Mouse (Mus musculus) embryonic facial prominence, embryonic 13.5 days (tissue): Measurements from ENCODE around the gene Map3k7. TPM values are rescaled to one million over a fixed set of nuclear protein-coding genes. Genes with fewer than 3 reads are reported as not detected.

Experiments used
- ATAC-seq: fragments of 200-750 bp; cut with Nextera tagmentation; 2 replicates; pipeline ENCODE4 v1.8.0; 2017; ENCODE audit warnings: low read depth; ENCODE audit not compliant: insufficient number of reproducible peaks, insufficient read depth, low FRiP score, low TSS enrichment
- H3K27ac ChIP-seq: fragments of 300-500 bp; sonication (generic); 2 replicates; pipeline ENCODE4 v1.5.1; 2015; ENCODE audit warnings: moderate library complexity, mild to moderate bottlenecking, inconsistent platforms
- H3K27me3 ChIP-seq: fragments of 300-500 bp; sonication (generic); 2 replicates; pipeline ENCODE4 v1.6.1; 2015; ENCODE audit warnings: mild to moderate bottlenecking, inconsistent platforms
- H3K36me3 ChIP-seq: fragments of 300-500 bp; sonication (generic); 2 replicates; pipeline ENCODE4 v1.6.1; 2015; ENCODE audit warnings: mild to moderate bottlenecking, inconsistent platforms
- H3K4me1 ChIP-seq: fragments of 300-500 bp; sonication (generic); 2 replicates; pipeline ENCODE4 v1.6.1; 2015; ENCODE audit warnings: inconsistent platforms
- H3K4me2 ChIP-seq: fragments of 300-500 bp; sonication (generic); 2 replicates; pipeline ENCODE4 v1.6.1; 2015; ENCODE audit warnings: moderate library complexity, mild to moderate bottlenecking, inconsistent platforms
- H3K4me3 ChIP-seq: fragments of 300-500 bp; sonication (generic); 2 replicates; pipeline ENCODE4 v1.5.1; 2015; ENCODE audit warnings: mild to moderate bottlenecking, inconsistent platforms
- H3K9ac ChIP-seq: fragments of 300-500 bp; sonication (generic); 2 replicates; pipeline ENCODE4 v1.6.1; 2015; ENCODE audit warnings: mild to moderate bottlenecking, inconsistent platforms
- H3K9me3 ChIP-seq: fragments of 300-500 bp; sonication (generic); 2 replicates; pipeline ENCODE4 v1.6.1; 2016; ENCODE audit warnings: inconsistent platforms
- WGBS: fragments of 180-500 bp; shearing (Covaris S2); methylation state at CpG from one replicate; pipeline ENCODE4 v1.1.7; 2015; ENCODE audit warnings: mixed read lengths; 5-methylcytosine and 5-hydroxymethylcytosine counted together
- polyA plus RNA-seq: library from polyadenylated mRNA; unstranded; fragments of >200 nt; fragmentation: Nextera tagmentation; extraction: Ambion mirVana; gene quantifications from 2 replicates; pipeline ENCODE4 v1.2.1, GENCODE M21; 2015

Map3k7 gene
- polyA plus RNA-seq, 1 experiment from 2014 or later, result 36.2 TPM

DNA sequence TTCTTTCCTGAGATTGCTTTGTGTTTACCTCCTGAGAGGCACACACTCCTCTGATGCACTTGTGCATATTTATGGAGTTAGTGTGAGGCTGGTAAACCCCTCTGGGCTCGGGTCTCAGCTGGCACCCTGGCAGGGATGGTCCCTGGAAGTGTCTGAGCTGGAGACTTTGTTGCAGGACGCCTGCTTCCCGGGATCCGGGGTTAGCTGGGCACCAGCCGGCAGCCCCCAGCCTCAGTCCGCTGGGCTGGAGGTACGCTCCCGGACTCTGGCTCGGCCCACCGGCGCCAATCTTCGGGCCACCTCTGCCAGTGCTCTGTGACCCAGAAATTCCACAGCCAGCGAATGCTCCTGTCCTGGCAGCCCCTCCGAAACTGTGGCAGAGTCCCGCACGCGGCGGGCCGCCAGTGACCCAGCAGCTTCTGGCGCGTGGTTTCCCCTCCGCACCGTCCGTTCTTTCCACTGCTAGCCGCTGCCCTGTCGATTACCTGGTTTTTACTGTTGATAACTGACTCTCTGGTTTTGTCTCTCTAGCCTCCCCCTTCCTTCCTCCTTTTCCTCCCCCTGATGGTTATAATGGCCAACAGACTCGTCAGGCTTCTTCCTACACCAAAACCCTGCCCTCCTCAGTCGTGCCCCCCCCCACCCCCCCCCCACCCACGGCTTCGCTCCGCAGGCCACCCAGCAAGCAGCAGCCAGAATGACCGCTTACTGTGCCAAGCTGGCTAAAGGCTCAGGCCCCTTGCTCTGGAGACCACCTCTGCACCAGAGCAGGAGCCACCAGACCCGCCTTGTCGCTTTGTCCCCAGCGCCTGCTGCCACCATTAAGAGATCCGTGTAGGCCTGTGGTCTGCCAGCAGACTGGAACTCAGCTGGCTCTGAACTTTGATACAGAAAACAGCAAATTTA, 26.3 kb upstream of the Map3k7 start:
- peaks cover 12% of the 10 kb centered on the region for H3K4me1 ChIP-seq
- H3K27me3 ChIP-seq, result no peaks in the 10 kb centered on the region
- H3K9me3 ChIP-seq, result no peaks in the 10 kb centered on the region
- H3K27ac ChIP-seq, result peak overlapping the region; percentile 72
- peak overlapping the region; percentile 54 for H3K4me3 ChIP-seq
- peak; percentile 75 for ATAC-seq
- under 1% methylated on average over 36 of the region's 36 CpGs for WGBS
- peak overlapping the region; percentile 95 for H3K4me2 ChIP-seq
- H3K36me3 ChIP-seq, result no peaks in the 10 kb centered on the region
- peak overlapping the region; percentile 79 for H3K9ac ChIP-seq

GRCm38 (mm10) chr4:31938416-31939106, 25.3 kb upstream of the Map3k7 start:
- Histone ChIP-seq H3K27ac (no peak overlapping the region), H3K9me3 (no peaks in the 10 kb centered on the region), H3K36me3 (no peaks in the 10 kb centered on the region), H3K9ac (no peak overlapping the region), H3K4me1 (peaks cover 12% of the 10 kb centered on the region), H3K4me3 (no peak overlapping the region), H3K4me2 (peak overlapping the region; percentile 95; the same call in 1 of the 2 replicates), H3K27me3 (no peaks in the 10 kb centered on the region)
- WGBS, result 14% methylated on average over 9 of the region's 9 CpGs
- no peak for ATAC-seq

DNA sequence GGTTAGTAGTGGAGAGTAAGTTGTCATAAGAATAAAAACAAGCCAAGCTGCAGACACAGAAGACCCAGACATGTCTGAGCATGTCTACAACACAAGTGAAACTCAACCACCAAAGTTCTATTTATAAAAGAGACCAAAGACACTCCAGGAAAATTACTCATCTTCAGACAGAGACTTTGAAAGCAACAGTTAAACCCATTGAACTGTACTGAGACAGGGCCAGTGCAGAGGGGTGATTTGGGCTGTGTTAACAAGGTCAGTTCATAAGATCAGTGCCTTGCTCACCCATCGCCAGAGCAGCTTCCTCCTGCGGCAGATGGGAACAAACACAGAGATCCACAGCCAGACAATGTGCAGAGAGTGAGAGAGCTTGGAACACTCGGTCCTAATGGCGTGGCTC, 22.3 kb upstream of the Map3k7 start:
- 57% methylated on average over 4 of the region's 4 CpGs for WGBS
- Histone ChIP-seq H3K4me2 (no peak overlapping the region), H3K4me3 (no peak overlapping the region), H3K4me1 (peaks cover 12% of the 10 kb centered on the region), H3K27me3 (no peaks in the 10 kb centered on the region), H3K36me3 (no peaks in the 10 kb centered on the region), H3K27ac (no peak overlapping the region), H3K9ac (no peak overlapping the region), H3K9me3 (no peaks in the 10 kb centered on the region)
- ATAC-seq, result no peak

DNA sequence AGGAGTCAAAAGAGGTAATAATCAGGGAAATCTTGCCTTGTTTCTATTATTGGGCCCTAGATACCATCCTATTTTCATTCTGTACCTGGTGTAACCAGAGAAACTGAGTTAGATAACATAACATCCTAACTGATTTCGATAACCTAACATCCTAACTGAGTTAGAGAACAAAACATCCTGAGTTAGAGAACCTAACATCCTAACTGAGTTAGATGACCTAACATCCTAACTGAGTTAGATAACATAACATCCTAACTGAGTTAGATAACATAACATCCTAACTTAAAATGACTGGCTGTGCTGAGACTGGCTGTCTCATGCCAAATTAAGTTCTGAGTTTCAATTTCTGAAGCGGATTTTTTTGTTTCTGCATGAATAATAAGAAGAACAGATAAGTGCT, 20.9 kb upstream of the Map3k7 start:
- 74% methylated on average over 2 of the region's 2 CpGs for WGBS
- no peaks in the 10 kb centered on the region for H3K27me3 ChIP-seq

DNA sequence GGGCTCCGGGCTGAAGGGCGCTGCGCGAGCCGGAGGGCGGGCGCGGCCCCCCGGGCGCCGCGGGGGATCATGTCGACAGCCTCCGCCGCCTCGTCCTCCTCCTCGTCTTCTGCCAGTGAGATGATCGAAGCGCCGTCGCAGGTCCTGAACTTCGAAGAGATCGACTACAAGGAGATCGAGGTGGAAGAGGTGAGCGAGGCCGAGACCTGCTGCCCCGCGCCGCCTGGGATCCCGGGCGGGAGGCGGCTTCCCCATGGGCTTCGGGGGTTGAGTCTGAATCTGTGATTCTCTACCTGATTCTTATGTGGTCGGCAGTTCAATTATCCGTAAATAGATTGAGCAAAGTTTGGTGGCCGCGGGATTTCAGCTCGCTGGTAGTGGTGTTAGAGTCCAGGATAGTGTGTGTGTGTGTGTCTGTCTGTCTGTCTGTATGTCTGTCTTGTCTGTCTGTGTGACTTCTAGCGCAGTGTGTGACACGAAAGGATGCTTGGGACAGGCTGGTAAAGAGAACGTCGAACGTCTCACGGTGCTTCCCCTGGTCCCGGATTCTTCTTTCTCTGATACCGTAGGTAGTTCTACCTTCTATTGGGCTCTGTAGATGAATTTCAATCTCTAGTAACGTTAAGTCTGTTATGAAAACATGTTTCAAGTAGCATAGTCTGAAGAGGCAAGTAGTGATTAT, 438 bp downstream of the Map3k7 start:
- no peaks in the 10 kb centered on the region for H3K27me3 ChIP-seq
- H3K9me3 ChIP-seq, result no peaks in the 10 kb centered on the region
- WGBS, result under 1% methylated on average over 45 of the region's 47 CpGs
- peak; percentile 35; the same call in 1 of the 2 replicates for ATAC-seq
- no peaks in the 10 kb centered on the region for H3K36me3 ChIP-seq
- peak overlapping the region; percentile 86 for H3K4me2 ChIP-seq
- H3K27ac ChIP-seq, result peak overlapping the region; percentile 97
- peaks cover 21% of the 10 kb centered on the region for H3K4me1 ChIP-seq
- H3K4me3 ChIP-seq, result peak overlapping the region; percentile 82
- peak overlapping the region; percentile 93 for H3K9ac ChIP-seq

More for the DNA sequence above, 20.9 kb upstream of the Map3k7 start:
- Histone ChIP-seq H3K9me3 (no peaks in the 10 kb centered on the region), H3K4me2 (no peak overlapping the region), H3K4me1 (no peaks in the 10 kb centered on the region), H3K9ac (no peak overlapping the region), H3K36me3 (no peaks in the 10 kb centered on the region), H3K4me3 (no peak overlapping the region), H3K27ac (no peak overlapping the region)
- no peak for ATAC-seq

DNA sequence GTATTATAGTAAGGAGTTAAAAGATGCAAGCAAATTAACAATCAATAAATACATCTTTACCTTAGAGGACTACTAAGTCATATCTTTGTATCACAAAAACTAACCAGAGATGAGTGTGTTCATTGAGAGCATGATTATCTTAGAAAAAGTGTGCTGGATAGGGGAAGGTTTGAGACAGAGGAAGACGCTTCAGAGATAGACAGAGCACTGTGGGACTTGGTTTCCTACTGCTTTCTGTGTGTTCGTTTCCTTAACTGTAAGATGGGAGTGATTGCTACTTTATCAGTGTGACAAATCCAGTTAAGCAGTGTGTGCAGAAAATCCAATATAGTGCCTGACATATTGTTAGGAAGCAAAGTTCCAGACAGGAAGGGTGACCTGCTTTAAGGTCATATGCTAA, 1.3 kb downstream of the Map3k7 start:
- Histone ChIP-seq H3K4me1 (peaks cover 21% of the 10 kb centered on the region), H3K27me3 (no peaks in the 10 kb centered on the region), H3K4me3 (peak overlapping the region; percentile 82), H3K36me3 (no peaks in the 10 kb centered on the region), H3K27ac (no peak overlapping the region), H3K4me2 (peak overlapping the region; percentile 86), H3K9ac (peak overlapping the region; percentile 58; the same call in 1 of the 2 replicates), H3K9me3 (no peaks in the 10 kb centered on the region)
- no peak for ATAC-seq
- WGBS, result 44% methylated on average over 2 of the region's 2 CpGs

- Histone ChIP-seq H3K9ac (no peak overlapping the region), H3K27ac (no peak overlapping the region), H3K4me2 (no peak overlapping the region), H3K36me3 (peaks cover 3% of the 10 kb centered on the region), H3K4me1 (no peaks in the 10 kb centered on the region), H3K27me3 (no peaks in the 10 kb centered on the region), H3K4me3 (no peak overlapping the region), H3K9me3 (no peaks in the 10 kb centered on the region)
- 81% methylated on average over 1 of the region's 1 CpGs for WGBS
- no peak for ATAC-seq
Observed at GRCm38 (mm10) chr4:31971437-31971836, 7.5 kb downstream of the Map3k7 start.

DNA sequence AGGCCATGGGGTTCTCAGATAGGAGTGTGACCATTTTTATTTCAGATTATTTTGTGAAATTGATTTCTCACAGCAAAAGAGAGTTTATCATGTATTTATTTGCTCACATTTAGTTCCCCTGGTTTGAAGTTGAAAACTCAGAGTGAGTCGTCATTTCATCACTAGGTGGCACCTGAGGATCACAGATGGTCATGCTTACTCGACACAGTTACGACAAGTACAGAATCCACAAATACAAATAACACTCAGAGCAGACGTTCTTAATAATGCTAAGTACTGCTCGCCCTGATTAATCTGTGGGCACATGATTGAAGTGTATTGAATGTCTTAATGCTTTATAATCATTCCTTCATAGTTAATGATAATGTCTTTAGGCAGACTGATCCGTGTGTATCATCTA, 8.3 kb downstream of the Map3k7 start:
- Histone ChIP-seq H3K4me3 (no peak overlapping the region), H3K27me3 (no peaks in the 10 kb centered on the region), H3K9me3 (no peaks in the 10 kb centered on the region), H3K4me1 (no peaks in the 10 kb centered on the region), H3K4me2 (no peak overlapping the region), H3K36me3 (peaks cover 11% of the 10 kb centered on the region), H3K27ac (no peak overlapping the region), H3K9ac (no peak overlapping the region)
- WGBS, result 43% methylated on average over 6 of the region's 6 CpGs
- ATAC-seq, result no peak

- H3K4me3 ChIP-seq, result no peak overlapping the region
- ATAC-seq, result no peak
- H3K27ac ChIP-seq, result no peak overlapping the region
- H3K4me1 ChIP-seq, result no peaks in the 10 kb centered on the region
- H3K4me2 ChIP-seq, result no peak overlapping the region
- WGBS, result 75% methylated on average over 3 of the region's 3 CpGs
- H3K27me3 ChIP-seq, result no peaks in the 10 kb centered on the region
- H3K9ac ChIP-seq, result no peak overlapping the region
- H3K36me3 ChIP-seq, result peaks cover 33% of the 10 kb centered on the region
- no peaks in the 10 kb centered on the region for H3K9me3 ChIP-seq
Observed at GRCm38 (mm10) chr4:31975260-31975950, 11.5 kb downstream of the Map3k7 start.

GRCm38 (mm10) chr4:31981863-31982262, 18.0 kb downstream of the Map3k7 start:
- WGBS, result 91% methylated on average over 8 of the region's 8 CpGs
- H3K9me3 ChIP-seq, result no peaks in the 10 kb centered on the region
- no peak for ATAC-seq
- no peak overlapping the region for H3K27ac ChIP-seq
- H3K9ac ChIP-seq, result no peak overlapping the region
- peaks cover 61% of the 10 kb centered on the region for H3K36me3 ChIP-seq
- H3K27me3 ChIP-seq, result no peaks in the 10 kb centered on the region
- no peaks in the 10 kb centered on the region for H3K4me1 ChIP-seq
- no peak overlapping the region for H3K4me2 ChIP-seq
- H3K4me3 ChIP-seq, result no peak overlapping the region

- Histone ChIP-seq H3K4me3 (no peak overlapping the region), H3K9me3 (no peaks in the 10 kb centered on the region), H3K4me2 (no peak overlapping the region), H3K9ac (no peak overlapping the region), H3K27me3 (no peaks in the 10 kb centered on the region), H3K4me1 (no peaks in the 10 kb centered on the region), H3K36me3 (peaks cover 61% of the 10 kb centered on the region), H3K27ac (no peak overlapping the region)
- ATAC-seq, result no peak
- 83% methylated on average over 2 of the region's 2 CpGs for WGBS
Observed at GRCm38 (mm10) chr4:31993386-31993785, 29.5 kb downstream of the Map3k7 start.
